Mouse (Mus musculus) C2C12 (cell line): ENCODE measurements around the gene Dcaf11.

Experiments used
- CEBPB ChIP-seq: IDR thresholded peaks from one replicate; pipeline ENCODE4 v1.6.1; 2011; ENCODE audit warnings: low read depth, mild to moderate bottlenecking, control low read depth, moderate library complexity
- CTCF ChIP-seq: IDR thresholded peaks from one replicate; pipeline ENCODE4 v1.5.1; 2011; ENCODE audit not compliant: control insufficient read depth, insufficient read depth, insufficient read length
- MAX ChIP-seq: IDR thresholded peaks from one replicate; pipeline ENCODE4 v1.6.1; 2011; ENCODE audit warnings: mild to moderate bottlenecking, control low read depth
- MYOD1 ChIP-seq: IDR thresholded peaks from one replicate; pipeline ENCODE4 v1.6.1; 2011; ENCODE audit warnings: low read depth; ENCODE audit not compliant: control insufficient read depth, insufficient read length
- USF1 ChIP-seq: IDR thresholded peaks from one replicate; pipeline ENCODE4 v1.6.1; 2011; ENCODE audit warnings: low read depth, mild to moderate bottlenecking, control low read depth, moderate library complexity

DNA sequence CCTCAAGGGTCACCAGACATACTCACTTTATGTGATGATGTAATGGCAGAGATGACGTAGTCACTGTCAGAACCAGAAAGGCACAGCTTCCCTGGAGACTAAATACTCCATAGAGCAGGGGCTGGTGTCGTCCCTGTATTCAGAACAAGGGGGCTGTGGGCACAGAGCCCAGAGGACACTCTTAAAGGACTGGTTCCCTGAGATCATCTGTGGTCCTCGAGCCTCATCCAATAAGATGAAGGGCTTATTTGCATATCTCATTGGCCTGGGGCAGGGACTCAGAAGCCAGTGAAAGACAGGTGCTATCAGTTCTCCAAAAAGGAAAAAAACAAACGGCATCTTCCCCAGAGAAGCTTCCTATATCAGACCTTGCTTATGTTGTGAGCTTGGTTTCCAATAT lies 35.7 kb upstream of the Dcaf11 start:
- TF ChIP-seq MAX (no peak), USF1 (no peak), CTCF (no peak), MYOD1 (no peak), CEBPB (no peak)
